Mouse (Mus musculus): Measurements from ENCODE around the gene Cnih4.

DNA sequence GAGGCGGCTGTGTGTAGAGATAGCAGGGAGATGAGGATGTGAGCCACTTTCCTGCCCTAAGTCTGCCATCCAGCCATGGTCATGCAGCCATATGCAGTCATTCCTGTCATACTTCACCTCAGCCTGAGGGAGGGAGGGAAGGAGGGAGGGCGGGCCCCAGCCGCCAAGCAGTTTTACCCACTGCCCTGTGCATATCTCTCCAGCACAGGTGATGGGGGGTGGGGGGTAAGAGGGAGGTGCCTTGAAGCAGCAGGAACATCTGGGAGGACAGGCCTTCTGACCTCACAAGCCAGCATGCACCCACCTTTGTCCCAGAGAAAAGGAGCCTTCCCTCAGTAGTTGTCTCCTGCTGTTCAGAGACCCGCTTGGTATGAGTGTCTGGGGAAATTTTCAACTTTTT is 71.8 kb downstream of the Cnih4 start:
- TF ChIP-seq CTCF (IDR thresholded peaks at IDR 0.05; ENCODE audit: control insufficient read depth, insufficient read depth, low read length) (no peak), POLR2A (IDR thresholded peaks at IDR 0.05; ENCODE audit: borderline replicate concordance, control insufficient read depth, low read depth, low read length) (0 out of 2 replicates have a peak, but pooled peaks have one; percentile 45)

Measured in bone marrow, adult 2 months (tissue).